Mouse (Mus musculus) spleen, adult 12 weeks (tissue): ENCODE data around the gene Srm.
A peak's percentile ranks its signal among the peaks of the same experiment; 100 is the strongest.

Source experiments
- DNase-seq: peaks from one replicate; pipeline ENCODE4 v3.0.0; 2022; ENCODE audit warnings: low spot score

The Srm gene

GRCm38 (mm10) chr4:148601871-148602270 lies 10.6 kb downstream of the Srm start:
- no peak for DNase-seq

- no peak for DNase-seq
Measured at GRCm38 (mm10) chr4:148602357-148603120, 11.2 kb downstream of the Srm start, which contains the start of gene Masp2. Gene Masp2, plus strand, starts transcription at chr4:148602554.

DNA sequence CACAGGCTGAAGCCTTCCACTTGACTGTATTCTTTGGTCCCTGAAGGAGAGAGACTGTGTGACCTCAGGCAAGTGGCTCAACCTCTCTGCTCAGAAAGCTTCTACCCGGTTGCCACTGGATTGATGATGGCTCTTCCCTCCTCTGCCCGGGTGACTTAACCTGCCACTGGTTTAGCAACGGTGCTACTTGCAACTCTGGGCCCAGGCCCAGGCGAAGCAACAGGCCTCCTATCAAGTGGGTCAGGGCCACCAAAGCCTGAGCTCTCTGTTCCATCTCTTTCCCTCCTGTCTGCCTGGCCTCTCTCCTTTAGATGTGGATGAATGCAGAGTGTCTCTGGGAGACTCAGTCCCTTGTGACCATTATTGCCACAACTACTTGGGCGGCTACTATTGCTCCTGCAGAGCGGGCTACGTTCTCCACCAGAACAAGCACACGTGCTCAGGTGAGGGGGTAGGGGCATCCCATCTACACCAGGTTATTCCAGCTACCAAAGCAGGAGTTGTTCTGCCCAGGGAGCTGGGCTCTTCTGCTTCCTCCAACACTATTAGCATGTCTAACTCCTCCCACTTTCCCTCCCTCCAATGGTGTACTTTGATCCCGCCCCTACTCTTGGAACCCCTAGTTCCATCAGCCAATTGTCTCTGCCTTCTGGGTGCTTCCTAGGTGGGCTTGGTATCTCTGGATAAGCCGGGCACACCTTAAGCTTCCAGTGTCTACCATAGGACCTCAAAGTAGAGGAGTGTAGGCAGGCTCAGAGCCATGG lies 12.3 kb downstream of the Srm start:
- no peak for DNase-seq

GRCm38 (mm10) chr4:148604141-148604540 lies 12.8 kb downstream of the Srm start:
- DNase-seq = no peak

GRCm38 (mm10) chr4:148604541-148605165 lies 13.3 kb downstream of the Srm start:
- DNase-seq = peak; percentile 38

DNA sequence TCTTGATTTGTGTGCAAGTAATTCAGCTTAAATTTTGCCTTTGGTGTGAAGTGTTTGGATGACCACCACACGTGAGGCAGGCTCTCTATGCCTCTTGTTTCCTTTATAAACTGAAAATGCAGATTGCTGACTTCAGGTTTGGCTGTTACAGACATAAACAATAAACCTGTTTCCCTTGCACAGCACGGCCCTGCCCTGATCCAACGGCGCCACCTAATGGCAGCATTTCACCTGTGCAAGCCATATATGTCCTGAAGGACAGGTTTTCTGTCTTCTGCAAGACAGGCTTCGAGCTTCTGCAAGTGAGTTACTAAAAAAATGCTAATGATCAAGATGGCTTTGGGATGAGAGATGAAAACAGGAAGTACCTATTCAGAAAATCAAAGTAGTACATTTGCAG lies 16.5 kb downstream of the Srm start:
- DNase-seq = peak; percentile 49

DNA sequence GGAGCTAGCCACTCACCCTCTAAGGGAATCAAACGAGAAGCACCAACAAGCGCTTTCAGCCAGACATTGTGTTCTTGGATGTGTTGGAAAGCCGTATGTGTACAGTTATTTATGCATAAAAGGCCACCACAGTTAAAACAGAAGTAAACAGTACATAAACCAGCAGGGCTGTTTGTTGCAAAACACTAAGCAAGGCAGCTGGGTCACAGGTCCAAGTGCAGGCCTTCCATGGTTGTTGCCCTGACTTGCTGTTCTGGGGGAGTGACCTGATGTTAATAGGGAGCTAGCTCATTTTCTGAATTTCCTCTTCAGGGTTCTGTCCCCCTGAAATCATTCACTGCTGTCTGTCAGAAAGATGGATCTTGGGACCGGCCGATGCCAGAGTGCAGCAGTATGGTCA lies 18.5 kb downstream of the Srm start:
- no peak for DNase-seq

- DNase-seq = no peak
Measured at GRCm38 (mm10) chr4:148610631-148611364, 19.5 kb downstream of the Srm start.

DNA sequence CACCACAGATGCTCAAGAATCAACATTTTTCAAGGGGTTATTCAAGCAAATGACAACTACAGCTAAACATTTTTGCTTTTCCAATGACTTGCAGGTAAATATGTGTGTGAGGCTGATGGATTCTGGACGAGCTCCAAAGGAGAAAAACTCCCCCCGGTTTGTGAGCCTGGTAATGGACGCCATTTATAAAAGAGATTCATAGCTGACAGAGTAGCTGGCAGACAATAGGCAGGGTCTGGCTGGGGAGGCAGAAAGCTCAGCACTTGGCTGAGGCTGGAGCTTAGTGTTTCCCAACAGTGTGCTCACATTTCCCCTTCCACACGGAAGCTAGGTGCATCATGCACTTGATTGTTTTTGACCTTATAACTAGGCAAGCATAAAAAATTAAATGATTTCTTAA lies 21.3 kb downstream of the Srm start:
- DNase-seq = no peak

DNA sequence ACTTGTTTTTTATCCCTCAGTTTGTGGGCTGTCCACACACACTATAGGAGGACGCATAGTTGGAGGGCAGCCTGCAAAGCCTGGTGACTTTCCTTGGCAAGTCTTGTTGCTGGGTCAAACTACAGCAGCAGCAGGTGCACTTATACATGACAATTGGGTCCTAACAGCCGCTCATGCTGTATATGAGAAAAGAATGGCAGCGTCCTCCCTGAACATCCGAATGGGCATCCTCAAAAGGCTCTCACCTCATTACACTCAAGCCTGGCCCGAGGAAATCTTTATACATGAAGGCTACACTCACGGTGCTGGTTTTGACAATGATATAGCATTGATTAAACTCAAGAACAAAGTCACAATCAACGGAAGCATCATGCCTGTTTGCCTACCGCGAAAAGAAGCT lies 22.4 kb downstream of the Srm start:
- no peak for DNase-seq

GRCm38 (mm10) chr4:148619805-148620204 lies 28.5 kb downstream of the Srm start:
- DNase-seq = no peak

DNA sequence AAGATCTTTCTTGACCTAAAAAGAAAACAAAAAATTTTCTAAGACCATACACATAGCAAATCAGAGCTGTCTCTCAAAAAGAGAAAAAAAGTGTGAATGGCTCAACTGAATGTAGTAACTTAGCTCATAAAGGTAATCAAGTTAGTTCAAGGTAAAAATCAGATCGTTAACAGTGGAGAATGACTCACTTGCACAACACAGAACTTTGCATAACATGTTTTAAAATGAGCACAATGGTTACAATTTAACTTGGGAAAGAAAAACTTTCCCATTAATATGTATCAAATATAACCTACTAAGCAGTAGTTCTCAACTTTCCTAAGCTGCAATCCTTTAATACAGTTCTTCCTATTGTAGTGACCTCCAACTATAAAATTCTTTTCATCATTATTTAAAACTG lies 29.4 kb downstream of the Srm start:
- no peak for DNase-seq

- DNase-seq = no peak
Measured at GRCm38 (mm10) chr4:148622485-148622884, 31.2 kb downstream of the Srm start.

GRCm38 (mm10) chr4:148623609-148624008 lies 32.3 kb downstream of the Srm start:
- DNase-seq = no peak

DNA sequence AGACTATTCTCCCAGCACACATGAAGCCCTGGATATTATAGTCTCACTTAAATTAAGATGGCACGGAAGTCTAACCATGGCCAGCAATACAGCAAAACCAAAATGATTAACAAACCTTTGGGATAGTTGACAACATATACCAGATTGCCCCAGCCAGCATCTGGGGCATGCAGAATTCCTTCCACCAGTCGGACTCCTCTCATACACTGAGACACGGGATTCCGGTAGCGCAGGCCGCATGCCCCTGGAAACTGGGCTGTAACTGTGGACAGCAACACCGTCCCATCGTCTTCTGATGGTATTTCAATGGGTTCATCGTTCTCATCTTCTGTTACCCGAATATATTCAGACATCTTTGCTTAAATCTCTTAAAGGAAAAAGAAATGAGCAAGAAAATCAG lies 33.7 kb downstream of the Srm start:
- no peak for DNase-seq

DNA sequence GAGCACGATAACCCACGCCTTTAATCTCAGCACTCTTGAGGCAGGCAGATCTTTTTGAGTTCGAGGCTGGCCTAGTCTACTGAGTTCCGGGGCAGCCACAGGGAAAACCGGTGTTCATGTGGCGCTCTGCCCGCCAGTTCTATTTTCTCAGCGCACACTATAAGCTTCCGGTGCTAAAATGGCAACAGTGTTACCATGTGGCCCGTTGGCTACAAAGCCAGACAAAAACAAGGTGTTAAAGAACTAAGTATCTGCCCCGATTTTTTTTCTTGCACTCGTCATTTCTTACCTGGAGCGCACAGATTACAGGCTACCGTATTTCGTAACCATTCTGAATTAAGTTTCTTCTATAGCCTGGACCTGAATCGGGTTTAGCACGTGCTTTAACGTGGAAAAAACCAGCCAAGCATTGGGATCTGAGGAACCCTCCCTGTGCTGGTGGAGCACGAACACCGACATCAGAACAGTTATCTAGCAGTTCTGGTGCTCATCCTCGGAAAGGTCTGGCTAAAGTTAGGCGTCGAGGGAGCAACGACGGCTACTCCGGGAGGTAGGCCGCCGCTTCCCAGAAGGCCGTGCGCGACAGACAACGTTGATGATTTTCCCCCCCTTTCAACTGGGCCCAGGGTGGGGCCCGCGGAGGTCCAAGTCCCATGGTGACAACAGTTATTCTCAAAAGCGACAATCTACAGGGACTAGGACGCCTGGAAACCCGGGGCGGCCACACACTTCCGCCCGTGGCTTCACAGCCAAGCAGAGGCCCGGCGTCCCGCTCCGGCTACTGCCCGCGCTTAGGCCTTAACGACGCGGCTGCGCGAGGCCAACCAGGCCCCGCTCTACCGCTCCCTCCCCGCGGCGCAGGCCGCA lies 34.7 kb downstream of the Srm start:
- DNase-seq = peak; percentile 30

GRCm38 (mm10) chr4:148626623-148627185 lies 35.4 kb downstream of the Srm start, which contains the start of gene Tardbp:
Gene Tardbp, minus strand, starts transcription at chr4:148627019.
- DNase-seq = peak; percentile 91

GRCm38 (mm10) chr4:148627246-148627645 lies 35.9 kb downstream of the Srm start:
- no peak for DNase-seq

DNA sequence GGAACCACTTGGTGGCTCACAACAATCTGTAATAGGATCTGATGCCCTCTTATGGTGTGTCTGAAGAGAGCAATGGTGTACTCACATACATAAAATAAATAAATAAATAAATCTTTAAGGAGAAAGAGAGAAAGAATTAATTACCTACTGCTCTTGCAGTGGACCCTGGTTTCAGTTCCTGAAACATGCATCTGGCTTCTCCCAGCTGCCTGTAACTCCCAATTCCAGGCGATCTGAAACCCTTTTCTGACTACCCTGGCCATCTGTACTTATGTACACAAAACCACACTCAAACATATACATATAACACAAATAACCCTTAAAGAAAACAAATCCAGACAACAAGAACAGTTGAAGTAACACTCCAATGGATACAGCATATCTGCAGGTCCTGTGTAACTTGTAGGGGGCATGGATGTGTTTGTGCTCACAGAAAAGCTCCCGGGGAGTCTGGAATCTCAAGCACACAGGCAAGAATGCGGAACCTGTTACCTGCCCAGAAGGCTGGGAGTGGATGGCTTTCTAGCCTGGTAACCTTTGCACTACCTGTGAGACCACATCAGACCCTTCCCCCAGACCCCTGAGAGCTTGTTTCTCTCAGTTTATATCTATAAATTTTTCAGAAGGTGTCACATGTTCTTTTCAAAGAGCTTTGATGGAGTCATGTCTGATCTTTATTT lies 40.9 kb downstream of the Srm start:
- DNase-seq = no peak

DNA sequence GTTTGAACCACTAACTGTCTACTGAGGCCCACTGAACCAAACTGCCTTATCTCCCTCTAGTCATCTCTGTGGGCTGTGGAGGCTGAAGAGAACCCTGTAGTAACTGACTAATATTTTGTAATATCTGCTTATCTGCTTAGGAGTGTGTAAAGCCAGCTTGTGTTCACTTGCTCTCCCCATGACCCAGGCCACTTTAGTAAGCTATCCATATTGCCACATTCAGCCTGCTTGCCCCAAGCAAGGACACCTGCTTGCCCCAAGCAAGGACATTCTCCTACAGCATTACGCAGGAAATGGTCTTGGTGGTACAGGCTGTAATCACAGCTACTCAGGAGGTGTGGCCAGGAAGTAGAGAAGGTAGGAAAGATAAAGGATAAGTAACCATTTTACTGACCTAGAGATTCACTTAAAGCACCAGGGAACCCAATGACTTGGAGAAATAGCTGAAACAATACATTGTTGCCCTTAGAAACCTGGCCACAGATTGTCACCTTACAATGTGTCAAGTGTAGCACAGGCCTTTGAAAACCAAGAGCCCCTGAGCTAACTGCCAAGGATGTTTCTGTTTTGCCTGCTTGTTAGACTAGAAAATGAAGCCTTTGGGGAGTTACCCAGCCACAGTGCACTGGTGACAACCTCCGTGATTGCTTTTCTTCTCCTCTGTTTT lies 42.2 kb downstream of the Srm start:
- no peak for DNase-seq
